Mouse (Mus musculus): ENCODE measurements at regions not wholly inside any gene's neighbourhood (a gene's known extent, or its start where the extent isn't known, plus 50 kb on each side); places are given as distances from the start of the nearest gene placed in this dataset.
"Not testable (repeated sequence)": the region's sequence is repeated elsewhere in the genome, so short reads cannot be mapped to it uniquely, and the experiment has no call there.

DNA sequence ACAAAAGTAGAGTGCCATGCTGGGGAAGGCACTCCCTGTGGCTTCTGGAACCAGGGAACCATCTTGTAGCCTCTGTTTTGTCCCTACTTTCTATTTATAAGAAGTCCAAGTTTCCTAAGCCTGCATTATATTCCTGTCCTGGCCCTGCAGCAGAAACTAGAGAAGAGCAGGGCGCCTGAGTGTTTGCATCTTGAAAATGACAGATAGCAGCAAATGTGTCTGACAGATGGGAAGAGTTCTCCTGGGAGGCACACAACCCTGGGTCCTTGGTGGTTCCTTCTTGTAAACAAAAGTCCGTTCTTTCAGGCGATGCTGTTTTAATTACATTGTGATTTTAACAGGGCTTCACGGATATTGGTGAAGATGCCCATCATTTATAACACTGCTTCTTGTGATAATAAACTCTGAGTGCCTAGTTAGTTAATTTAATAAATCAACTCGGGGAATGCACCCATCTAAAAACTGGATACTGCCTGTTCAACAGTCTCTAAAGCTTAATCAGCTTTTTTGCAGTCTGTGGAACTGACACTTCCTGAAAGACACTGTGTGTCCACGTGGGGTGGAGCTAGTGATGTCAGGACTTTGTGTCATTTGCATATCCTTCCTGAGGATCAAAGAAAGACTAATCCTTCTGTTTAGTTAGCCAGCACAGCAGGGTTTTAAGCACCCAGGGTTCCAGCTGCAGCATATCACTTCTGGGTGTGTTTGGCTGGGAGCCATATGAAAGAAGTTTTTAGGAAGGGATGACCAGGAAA lies 188.3 kb upstream of the Ccdc54 start:
- DNase-seq (ENCODE audit: low spot score in 2 of 2), result no peak

DNA sequence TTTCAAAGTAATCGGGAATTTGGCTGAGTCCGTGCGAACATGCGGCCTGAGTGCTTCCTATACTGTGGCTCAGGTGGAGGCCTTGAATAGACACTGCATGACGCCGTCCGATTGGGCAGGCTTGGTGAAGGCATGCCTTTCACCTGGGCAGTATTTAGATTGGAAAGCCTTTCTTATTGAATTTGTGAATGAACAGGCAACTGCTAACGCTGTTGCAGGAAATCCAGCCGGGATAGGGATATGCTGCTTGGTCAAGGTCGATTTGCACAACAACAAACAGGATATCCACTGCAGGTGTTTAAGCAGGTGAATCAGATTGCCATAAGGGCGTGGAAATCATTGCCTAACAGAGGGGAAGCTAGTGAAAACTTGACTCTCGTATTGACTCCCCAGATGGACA lies 183.7 kb upstream of the Ccdc54 start:
- not testable (repeated sequence) for DNase-seq (ENCODE audit: low spot score in 2 of 2)

DNA sequence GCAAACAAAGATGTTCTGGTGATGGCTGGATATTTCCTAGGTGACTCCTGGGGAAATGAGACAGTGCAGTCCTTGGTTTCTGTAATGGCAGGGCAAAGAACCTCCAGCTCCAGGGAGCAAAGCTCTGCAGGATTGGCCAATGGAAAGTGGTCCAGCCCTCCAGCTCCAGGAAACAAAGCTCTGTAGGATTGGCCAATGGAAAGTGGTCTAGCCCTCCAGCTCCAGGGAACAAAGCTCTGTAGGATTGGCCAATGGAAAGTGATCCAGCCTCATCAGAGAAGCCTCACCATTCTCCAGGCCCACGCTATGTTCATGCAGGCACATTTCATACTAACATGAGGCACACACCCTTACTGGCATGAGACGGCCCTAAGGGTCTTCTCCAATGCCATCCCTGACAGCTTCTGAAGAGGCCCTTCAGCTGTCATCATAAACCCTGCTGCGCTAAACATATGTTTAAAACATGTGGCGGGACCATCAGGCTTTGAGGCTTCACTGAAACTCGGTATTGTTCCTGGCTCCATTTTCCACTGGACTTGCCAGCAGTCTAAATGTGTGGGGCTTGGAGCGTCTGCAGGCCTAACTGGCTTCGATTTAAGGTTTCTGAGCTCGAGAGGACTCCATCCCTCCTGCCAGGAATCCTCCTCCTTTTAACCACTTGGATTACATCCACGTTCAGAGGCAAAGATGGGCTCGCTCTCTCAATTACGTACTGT lies 175.3 kb upstream of the Ccdc54 start:
- no peak for DNase-seq (ENCODE audit: low spot score in 2 of 2)

DNA sequence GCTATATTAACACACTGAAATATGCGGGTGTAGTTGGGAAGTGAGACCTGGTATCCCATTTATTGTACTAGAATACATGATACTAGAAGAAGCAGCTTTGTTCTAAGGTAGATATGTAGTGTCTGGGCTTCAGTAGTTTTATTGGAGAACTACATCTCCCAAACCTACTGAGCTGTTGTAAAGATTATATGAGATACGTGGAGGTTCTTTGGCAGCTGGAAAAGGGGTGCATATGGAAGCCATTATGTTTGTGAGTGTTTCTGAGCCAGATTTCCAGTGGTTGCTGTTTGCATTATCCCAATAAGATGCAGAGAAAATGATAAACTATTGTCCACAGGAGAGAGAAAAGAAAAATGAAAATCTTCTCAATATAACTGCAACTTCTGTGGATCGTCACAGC lies 171.1 kb upstream of the Ccdc54 start:
- DNase-seq (ENCODE audit: low spot score in 2 of 2), result no peak

DNA sequence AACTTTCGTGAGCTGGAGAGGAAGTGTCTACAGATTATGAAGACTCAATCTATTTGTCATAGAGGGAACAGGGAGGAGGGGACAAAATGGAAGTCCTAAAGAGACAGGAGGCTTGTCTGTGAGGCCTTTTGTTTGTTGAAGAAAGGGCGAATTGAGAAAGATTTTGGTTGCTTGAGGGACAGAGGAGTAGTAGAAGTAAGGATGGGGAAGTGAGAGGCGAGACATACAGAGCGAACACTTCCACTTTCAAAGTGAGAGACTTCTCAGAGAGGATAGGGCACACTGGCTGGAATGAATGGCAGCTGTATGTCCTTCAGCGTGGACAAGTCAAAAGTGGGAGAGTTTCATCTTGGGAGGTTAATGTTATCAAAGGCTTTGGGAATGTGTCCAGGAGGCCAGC lies 169.0 kb upstream of the Ccdc54 start:
- no peak for DNase-seq (ENCODE audit: low spot score in 2 of 2)

DNA sequence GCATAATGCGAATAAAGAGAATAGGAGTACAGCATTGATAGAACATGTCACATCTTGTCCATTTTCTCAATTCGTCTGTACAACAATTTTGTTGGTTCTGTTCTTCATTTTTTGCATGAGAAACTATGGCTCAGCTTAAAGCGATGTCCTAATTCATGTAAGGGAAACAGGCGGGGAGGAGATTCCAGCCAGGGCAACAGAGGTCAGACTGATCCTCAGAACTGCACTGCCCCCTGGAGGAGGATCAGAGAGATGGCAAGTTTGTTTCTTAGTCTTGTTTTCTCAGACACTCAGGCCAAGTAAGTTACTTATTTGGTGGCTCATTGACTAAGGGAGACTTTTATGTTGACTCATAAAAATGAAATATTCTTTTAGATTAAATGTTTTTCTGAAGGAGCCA lies 165.7 kb upstream of the Ccdc54 start:
- DNase-seq (ENCODE audit: low spot score in 2 of 2), result no peak

DNA sequence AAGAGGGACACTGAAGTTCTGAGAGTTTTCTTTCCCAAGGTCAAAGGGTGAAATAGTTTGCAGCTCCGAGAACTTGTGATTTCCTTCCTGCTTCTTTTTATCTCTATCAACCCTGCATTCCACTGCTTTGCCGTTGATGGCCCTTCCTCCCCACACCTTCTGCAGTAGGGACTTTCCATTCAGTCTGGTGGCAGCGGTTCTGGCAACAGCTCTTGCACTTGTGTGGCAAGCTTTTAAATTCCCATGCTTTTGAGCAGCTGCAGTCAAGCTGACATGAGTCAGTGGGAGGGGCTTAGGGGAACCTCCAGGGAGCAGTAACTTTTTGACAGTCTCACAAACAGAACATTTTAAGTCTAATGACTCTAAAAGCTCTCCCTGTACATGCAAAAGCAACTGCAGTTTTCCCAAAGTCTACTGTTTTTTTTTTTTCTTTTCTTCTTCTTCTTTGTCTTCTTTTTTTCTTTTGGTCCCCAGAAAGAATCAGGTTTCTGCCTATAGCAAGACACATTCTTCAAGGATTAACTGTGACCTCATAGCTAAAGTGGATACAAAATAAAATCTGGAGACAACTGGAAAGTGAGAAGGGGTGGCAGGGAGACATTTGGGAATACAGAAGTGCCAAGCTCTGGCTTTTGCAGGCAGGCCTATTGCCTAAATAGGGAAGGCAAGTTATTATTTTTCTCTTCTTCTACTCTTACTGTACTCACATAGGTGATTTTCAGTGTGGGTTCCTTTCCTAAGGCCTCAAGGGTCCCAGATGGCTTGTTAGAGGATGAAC lies 162.8 kb upstream of the Ccdc54 start:
- no peak for DNase-seq (ENCODE audit: low spot score in 2 of 2)

DNA sequence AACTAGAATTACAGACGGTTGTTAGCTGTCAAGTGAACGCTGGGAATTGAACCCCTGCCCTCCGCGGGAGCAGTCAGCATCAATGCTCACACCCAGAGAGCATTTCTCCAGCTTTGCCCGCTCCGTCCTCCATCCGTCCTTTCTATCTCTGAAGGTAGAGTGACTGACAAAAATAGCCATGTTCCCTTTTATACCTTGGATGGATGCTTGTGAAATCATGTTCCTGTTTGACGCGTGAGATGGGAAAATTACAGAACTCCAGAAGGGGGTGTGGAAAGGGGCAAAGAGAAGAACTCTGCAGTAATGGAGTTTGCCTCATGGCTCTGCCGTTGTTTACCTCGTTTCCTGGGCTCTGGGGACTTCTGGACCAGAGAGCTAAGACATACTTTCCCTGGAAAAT lies 162.1 kb upstream of the Ccdc54 start:
- DNase-seq (ENCODE audit: low spot score in 2 of 2), result no peak

DNA sequence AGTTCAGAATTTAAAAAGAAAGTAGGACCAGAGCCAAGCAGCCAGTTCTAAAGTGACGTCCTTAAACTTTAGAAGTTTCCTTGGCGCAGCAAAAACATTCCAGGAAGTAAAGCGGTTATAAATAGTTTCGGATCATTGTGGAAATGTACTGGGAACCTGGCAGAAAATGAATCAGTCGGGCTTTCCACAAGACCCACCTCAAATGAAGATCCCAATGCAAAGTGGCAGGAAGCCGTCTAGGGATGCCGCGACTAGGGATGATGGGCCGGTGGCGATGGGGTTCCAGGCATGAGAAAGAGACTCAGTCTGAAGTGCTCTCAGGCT lies 161.3 kb upstream of the Ccdc54 start:
- DNase-seq (ENCODE audit: low spot score in 2 of 2), result no peak

DNA sequence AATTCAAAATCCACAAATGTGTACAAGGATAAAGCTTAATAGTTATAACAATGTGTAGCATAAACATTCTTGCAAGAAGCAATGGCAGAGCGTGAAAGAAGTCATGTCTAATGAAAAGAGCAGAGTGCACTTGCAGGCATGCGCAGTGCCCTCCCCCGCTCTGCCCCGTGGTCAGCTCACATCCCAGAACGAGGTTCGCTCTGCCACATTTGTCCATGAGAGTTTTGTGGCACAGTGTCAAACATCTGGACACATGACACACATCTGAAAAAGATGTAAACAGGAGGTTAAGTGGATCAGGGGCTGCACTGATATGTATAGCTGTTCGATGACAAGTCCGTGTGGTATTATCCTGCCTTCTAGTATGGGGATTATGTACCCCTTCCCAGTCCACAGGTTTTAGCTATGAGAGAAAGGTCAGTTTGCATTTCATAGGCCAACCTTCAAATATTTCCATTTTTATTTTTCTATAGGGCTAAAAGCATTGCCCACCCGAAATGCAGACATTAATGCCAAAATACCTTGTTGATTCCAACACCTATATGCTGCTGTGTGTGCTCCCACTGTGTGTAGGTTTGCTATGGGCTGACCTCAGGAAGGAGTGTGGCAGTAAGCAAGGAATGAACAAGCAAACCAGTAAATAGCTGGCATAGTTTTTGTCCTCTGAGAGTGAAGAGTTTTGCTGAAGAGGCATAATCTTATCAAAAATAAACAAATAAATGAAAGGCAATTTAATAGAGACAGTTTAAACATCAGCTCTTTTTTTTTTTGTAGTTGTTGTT lies 160.7 kb upstream of the Ccdc54 start:
- no peak for DNase-seq (ENCODE audit: low spot score in 2 of 2)

DNA sequence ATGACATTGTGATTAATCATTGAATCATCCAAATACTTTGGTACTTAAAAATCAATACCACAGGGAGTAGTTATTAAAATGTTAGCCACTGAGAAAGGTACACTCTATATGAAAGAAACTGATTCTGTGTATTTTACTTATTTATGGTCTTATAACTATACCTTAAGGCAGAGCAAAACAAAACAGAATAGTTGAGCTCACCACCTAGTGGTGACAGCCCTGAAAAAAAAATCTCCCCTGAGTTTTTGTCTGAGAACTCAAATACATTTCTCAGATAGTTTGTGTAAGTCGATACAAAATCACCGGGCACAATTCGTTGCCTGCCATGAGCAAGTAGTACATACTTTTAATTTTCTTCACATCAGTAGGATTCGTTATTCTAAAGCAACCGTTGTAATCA lies 156.7 kb upstream of the Ccdc54 start:
- no peak for DNase-seq (ENCODE audit: low spot score in 2 of 2)

DNA sequence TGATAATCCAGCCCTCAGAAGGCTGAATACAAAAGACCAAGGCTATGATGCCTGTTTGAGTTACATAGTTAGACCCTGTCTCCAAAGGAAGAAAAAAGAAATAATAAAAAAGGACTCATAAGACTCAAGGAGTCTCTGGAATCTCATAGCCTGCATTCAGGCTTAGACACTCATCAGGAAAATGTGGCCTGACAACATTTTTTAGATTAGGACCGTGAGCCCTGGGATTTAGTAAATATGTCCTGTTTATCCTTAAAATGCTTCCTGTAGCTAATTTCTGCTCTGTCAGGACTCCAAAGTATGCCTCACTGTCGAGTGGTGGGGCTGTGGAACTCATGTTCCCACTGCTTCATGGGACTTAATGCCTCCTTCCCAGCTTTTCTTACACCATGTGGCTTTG lies 154.8 kb upstream of the Ccdc54 start:
- DNase-seq (ENCODE audit: low spot score in 2 of 2), result no peak

DNA sequence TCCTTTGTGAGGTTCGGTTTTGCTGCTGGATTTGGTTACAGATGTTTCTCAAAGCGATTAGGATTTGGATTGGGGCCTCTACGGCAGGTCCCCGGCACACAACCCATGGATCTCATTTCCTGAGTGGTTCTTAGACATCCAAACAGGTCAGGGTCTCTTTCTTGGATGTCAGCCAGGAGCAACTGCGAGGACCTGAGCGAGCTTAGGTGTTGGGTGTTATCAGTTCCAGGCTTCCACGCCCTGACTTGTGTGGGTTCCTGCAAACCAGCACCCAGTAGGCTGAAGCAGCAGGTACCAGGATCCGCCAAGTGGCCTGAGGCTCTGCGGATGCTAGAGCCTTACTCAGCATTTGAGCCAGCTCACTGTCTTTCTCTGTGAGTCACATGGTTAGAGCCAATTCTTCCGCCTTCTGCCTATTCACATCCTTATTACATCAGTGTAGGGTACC lies 146.5 kb upstream of the Ccdc54 start:
- DNase-seq (ENCODE audit: low spot score in 2 of 2), result no peak

DNA sequence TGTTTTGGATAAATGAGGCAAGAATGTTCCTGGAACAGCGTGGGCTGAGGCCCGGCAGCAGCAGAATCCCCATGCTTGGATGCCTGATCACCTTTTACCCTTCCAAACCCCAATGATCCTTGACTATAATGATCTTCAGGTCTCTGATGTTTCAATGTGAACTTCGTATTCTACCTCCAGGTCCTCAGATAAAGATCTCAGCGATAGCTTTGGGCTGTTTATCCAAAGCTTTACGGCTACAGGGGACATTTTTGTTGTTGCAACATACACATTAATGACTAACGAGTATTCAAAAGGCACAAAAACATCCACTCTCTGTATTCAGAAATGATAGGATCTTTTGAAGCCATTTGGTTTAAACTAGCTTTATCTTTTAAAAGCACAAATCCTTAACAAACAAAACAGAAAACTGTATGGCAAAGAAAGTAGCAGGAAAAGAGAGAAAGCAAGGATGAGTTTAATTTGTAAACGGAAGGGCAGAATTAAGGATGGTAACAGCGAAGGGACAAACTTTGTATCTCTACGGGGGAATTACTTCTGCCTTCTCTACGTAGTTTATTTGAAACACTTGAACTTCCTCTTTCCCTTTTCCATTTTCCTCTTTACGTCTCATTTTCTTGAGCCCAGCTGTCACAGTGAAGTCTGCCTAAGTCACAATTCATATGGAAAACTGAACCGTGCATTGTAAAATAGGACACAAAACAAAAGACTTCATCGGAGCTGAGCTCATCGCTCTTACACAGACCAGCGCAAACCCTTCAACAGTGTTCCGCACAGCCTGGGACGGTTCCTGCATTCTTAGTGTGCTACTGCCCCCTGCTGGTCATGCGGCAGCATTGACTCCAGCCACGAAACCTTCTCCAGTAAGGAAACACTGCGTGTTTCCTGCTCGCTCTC lies 145.4 kb upstream of the Ccdc54 start:
- peak; percentile 74 to 75 for DNase-seq (ENCODE audit: low spot score in 2 of 2)

DNA sequence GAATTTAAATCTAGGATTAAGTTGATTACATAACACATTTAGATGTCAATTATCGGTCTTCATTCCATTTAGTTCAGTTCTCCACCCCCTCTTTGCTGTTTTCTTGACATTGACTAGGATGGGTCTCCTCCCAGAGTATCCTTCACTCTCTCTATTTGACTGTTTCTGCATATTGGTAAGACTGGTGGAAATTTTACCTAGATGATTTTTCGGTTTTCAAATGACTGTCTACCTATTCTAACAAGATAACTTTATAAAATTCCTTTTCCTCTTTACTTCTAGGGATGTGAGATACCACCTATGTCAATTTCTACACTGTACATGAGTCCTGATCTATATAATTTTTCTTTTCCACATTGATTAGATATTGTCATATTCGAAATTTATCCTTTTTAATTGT lies 142.4 kb upstream of the Ccdc54 start:
- DNase-seq (ENCODE audit: low spot score in 2 of 2), result no peak

DNA sequence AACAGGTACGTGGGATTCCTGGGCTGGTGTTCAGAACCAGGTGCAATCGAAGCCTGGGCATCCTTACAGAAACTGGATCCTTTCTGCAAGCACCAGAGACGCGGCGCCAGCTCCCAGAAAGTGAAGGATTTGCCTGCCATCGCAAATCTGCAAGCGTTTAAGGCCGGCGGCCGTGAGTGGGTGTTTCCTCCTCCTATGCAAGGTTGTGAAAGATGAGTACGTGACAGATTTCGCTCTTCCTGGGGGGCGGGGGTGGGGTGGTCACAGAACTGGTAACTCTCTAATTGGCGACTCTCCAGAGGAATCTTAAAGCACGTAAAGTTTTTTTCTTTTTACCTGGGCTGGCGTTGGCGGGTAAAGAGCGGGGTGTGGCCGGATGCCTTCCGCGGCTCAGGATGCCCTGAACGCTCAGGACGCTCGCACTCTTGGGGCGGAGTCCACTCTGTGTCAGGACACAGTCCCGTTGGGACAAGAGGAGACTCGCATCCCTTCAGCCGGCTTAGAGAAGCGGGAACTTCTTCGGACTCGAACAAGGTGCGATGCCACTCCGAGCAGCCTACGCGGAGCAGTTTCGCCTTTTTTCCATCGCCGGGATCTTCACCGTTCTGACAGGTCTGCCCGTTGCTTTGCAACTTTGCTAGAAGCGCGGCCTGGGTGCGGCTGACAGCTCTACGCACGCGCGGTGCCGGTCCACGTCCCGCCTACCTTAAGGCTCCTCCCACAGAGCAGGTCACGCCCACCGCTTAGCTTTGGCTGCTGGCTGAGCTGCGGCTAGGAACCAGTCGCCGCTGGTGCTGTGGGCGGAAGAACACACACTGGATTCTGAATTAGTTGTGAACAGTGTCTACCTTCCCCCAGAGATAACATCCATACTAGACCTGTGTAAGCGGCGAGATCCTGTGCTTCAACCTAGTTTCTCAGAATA lies 141.4 kb upstream of the Ccdc54 start:
- peak; percentile 80 to 88 for DNase-seq (ENCODE audit: low spot score in 2 of 2)

DNA sequence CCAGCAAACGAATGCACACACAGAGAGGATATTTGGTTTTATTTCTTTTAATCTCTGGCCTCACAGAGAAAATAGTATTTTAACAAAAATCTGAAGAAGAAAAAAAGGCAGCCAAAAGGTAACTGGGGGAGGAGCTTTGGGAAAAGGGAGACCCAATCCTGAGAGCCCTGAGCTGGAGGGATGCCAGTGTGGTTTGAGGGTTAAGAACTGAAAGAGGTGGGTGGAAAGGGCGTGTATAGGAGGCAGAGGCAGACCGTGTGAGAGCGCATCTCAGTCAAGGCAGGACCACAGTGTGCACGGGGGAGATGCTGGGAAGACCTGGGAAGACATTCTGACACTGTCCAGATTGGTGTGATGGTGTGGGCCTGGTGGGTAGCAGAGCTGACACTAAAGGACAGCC lies 138.4 kb upstream of the Ccdc54 start:
- no peak for DNase-seq (ENCODE audit: low spot score in 2 of 2)

DNA sequence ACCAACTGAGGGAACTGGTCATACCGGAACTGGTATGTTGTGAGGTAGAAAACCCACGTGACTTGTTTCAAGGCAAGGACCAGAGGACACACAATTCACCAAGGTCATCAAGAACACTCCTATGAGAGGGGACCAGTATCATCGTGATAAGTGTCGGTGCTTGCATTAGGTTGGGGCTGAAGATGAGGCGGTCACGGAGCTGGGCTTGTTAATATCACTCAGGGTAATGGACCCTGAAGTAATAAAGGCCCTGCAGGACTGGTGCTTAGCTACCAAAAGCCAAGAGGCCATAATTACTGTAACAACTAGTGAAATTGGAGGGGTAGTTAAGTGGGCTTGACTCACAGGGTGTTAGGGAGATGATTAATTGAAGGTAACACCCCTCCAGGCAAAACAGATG lies 132.2 kb upstream of the Ccdc54 start:
- no peak for DNase-seq (ENCODE audit: low spot score in 2 of 2)

DNA sequence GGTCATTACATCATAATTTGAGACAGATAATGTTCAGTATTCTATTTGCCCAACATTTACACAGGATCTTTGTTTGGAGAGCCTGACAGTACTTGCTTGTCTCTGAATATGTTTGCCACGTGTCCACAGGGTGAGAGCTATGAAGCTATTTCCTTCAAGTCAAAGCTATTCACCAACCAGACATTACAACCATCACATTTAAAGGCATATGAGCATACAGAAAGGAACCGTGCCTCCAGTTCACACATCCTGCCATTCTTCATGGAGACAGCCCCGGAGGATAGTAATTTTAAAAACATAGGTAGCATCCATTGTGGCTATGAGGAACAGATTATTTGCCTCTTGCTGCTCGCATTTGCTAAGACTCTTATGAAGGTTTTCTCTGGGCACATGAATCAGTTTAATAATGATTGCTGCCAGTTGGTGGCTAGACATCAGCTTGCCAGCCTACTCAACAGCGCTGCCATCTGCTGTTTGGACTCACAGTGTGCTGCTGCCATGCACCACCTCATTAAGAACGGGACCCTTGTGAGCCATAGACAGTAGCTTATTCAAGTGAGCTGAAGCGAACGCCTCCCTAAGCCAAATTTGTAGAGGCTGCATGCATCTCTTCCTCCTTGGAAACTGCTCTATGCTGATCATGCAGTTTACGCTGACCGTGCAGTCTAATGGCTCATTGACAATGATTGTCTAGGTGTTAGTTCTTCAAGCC lies 126.5 kb upstream of the Ccdc54 start:
- DNase-seq (ENCODE audit: low spot score in 2 of 2), result peak; percentile 39 to 59

Measured in right cerebral cortex, postnatal 36 days (tissue).